Mouse (Mus musculus) spleen, adult 2 months (tissue): ENCODE results near the gene Cpsf4l.

Experiments used
- CTCF ChIP-seq: fragments of 200-500 bp; IDR thresholded peaks from 2 replicates; pipeline ENCODE4 v1.5.1; 2011; ENCODE audit warnings: mild to moderate bottlenecking, inconsistent platforms; ENCODE audit not compliant: insufficient read depth, insufficient read length, insufficient replicate concordance; ENCODE audit errors: extremely low read depth
- POLR2A ChIP-seq: fragments of 200-500 bp; IDR thresholded peaks from 2 replicates; pipeline ENCODE4 v1.6.1; 2011; ENCODE audit warnings: low read depth, low read length, inconsistent platforms

GRCm38 (mm10) chr11:113750571-113751483 is 41.0 kb upstream of the Cpsf4l start:
- TF ChIP-seq CTCF (peak; percentile 45; the same call in 1 of the 2 replicates), POLR2A (no peak)
